In the genomic region with DNA sequence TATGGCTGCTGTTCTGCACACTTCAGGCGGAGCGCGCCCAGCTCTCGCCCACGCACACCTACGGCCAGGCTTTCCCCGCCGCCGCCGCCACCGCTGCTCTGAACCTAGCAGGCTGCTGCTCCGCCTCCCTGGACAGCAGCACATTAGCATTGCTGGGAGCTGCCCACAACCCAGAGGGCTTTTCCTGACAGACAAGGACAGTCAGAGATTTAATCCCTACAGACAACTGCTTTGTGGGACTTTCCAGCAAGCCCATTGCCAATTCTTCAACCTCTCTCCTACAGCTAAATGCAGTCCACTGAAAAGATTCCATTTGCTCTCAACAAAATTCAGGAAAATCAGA, we compare ENCODE assay signal across 8 mouse cellular contexts.
DNase-seq lines count a peak whose midpoint lies in the region; ATAC-seq and TF ChIP-seq lines count a peak whose summit lies in the region.

No protein-coding gene starts in this region.

- no peak for TF ChIP-seq EP300 in heart, postnatal 0 days (IDR thresholded peaks at IDR 0.05; ENCODE audit: low read depth)
- no peak for TF ChIP-seq EP300 in liver, postnatal 0 days (IDR thresholded peaks at IDR 0.05; ENCODE audit: low read depth)

- peak; percentile 2 for DNase-seq in G1E (ENCODE audit: low spot score)
- peak; percentile 86 for DNase-seq in adrenal gland, postnatal 14 days
- DNase-seq in embryonic facial prominence, embryonic 14.5 days (ENCODE audit: low spot score) = peak; percentile 82
- DNase-seq in heart, postnatal 0 days (ENCODE audit: low spot score) = peak; percentile 67
- peak; percentile 69 to 81 for DNase-seq in kidney, postnatal 25 days
- peak; percentile 70 for DNase-seq in liver, postnatal 0 days
- DNase-seq in ovary, adult 18-20 months (ENCODE audit: low spot score) = peak; percentile 57

- peak overlapping the region; percentile 54 for H3K9ac ChIP-seq in embryonic facial prominence, embryonic 14.5 days (ENCODE audit: low read depth, low read length)
- 0 out of 2 replicates have a peak overlapping the region, but pooled peaks have one; percentile 25 for H3K9ac ChIP-seq in heart, postnatal 0 days (replicated peaks; ENCODE audit: low read depth, low read length)
- H3K9ac ChIP-seq in liver, postnatal 0 days (replicated peaks) = no peak overlapping the region; the same call in 1 of the 2 replicates

- peaks cover 16% of the 10 kb centered on the region for H3K36me3 ChIP-seq in G1E (replicated peaks)
- H3K36me3 ChIP-seq in embryonic facial prominence, embryonic 14.5 days (ENCODE audit: control insufficient read depth, insufficient read depth, low read length) = no peaks in the 10 kb centered on the region
- H3K36me3 ChIP-seq in heart, postnatal 0 days (replicated peaks; ENCODE audit: control insufficient read depth, insufficient read depth, low read length) = no peaks in the 10 kb centered on the region
- H3K36me3 ChIP-seq in liver, postnatal 0 days (replicated peaks; ENCODE audit: insufficient read depth, low read length) = no peaks in the 10 kb centered on the region; the same call in 1 of the 2 replicates

- no peaks in the 10 kb centered on the region for H3K27me3 ChIP-seq in G1E (ENCODE audit: insufficient read depth, low read length)
- H3K27me3 ChIP-seq in embryonic facial prominence, embryonic 14.5 days (replicated peaks; ENCODE audit: control insufficient read depth, insufficient read depth, low read length) = no peaks in the 10 kb centered on the region
- no peaks in the 10 kb centered on the region for H3K27me3 ChIP-seq in heart, postnatal 0 days (ENCODE audit: control insufficient read depth, insufficient read depth, low read length)
- H3K27me3 ChIP-seq in liver, postnatal 0 days (ENCODE audit: insufficient read depth, low read length) = no peaks in the 10 kb centered on the region

- peaks cover 10% of the 10 kb centered on the region for H3K4me1 ChIP-seq in G1E (ENCODE audit: insufficient read depth, low read depth, low read length)
- peaks cover 18% of the 10 kb centered on the region for H3K4me1 ChIP-seq in embryonic facial prominence, embryonic 14.5 days (ENCODE audit: control insufficient read depth, insufficient read depth, low read length)
- peaks cover 13% of the 10 kb centered on the region for H3K4me1 ChIP-seq in heart, postnatal 0 days (ENCODE audit: control insufficient read depth, insufficient read depth)
- peaks cover 15% of the 10 kb centered on the region for H3K4me1 ChIP-seq in liver, postnatal 0 days (ENCODE audit: insufficient read depth)

- TF ChIP-seq CTCF in G1E (IDR thresholded peaks at IDR 0.05; ENCODE audit: low read depth, low read length) = no peak
- no peak for TF ChIP-seq CTCF in heart, postnatal 0 days (IDR thresholded peaks at IDR 0.05; ENCODE audit: low read depth)
- no peak for TF ChIP-seq CTCF in liver, postnatal 0 days (IDR thresholded peaks at IDR 0.05; ENCODE audit: low read depth)

- H3K4me3 ChIP-seq in G1E (ENCODE audit: low read depth, low read length) = no peak overlapping the region; the same call in 1 of the 2 replicates
- peak overlapping the region; percentile 37 for H3K4me3 ChIP-seq in embryonic facial prominence, embryonic 14.5 days (ENCODE audit: low read depth, low read length)
- H3K4me3 ChIP-seq in heart, postnatal 0 days (ENCODE audit: low read depth, low read length) = peak overlapping the region; percentile 38
- peak overlapping the region; percentile 6; the same call in 1 of the 2 replicates for H3K4me3 ChIP-seq in liver, postnatal 0 days (ENCODE audit: low read depth, low read length)

- ATAC-seq in G1E (ENCODE audit: extremely low read depth, insufficient number of reproducible peaks, low FRiP score, poor library complexity, severe bottlenecking) = no peak
- ATAC-seq in embryonic facial prominence, embryonic 14.5 days (ENCODE audit: low read depth) = peak; percentile 67
- ATAC-seq in heart, postnatal 0 days (ENCODE audit: insufficient read depth, low read depth) = peak; percentile 72
- peak; percentile 76 for ATAC-seq in liver, postnatal 0 days
- ATAC-seq in monocyte, adult 5-6 weeks (replicated peaks; ENCODE audit: insufficient number of reproducible peaks, low FRiP score, low TSS enrichment, poor library complexity, severe bottlenecking) = no peak

- H3K9me3 ChIP-seq in G1E (replicated peaks) = no peaks in the 10 kb centered on the region
- no peaks in the 10 kb centered on the region for H3K9me3 ChIP-seq in embryonic facial prominence, embryonic 14.5 days (ENCODE audit: control insufficient read depth, low read length)
- no peaks in the 10 kb centered on the region for H3K9me3 ChIP-seq in heart, postnatal 0 days (replicated peaks; ENCODE audit: control insufficient read depth, low read length)
- no peaks in the 10 kb centered on the region for H3K9me3 ChIP-seq in liver, postnatal 0 days (ENCODE audit: low read length)

- WGBS in embryonic facial prominence, embryonic 14.5 days = 2% methylated on average over 12 of the region's 12 CpGs
- under 1% methylated on average over 12 of the region's 12 CpGs for WGBS in heart, postnatal 0 days
- 3% methylated on average over 12 of the region's 12 CpGs for WGBS in liver, postnatal 0 days (ENCODE audit: insufficient replicate concordance)

- H3K27ac ChIP-seq in embryonic facial prominence, embryonic 14.5 days (replicated peaks; ENCODE audit: low read depth, low read length) = no peak overlapping the region
- H3K27ac ChIP-seq in heart, postnatal 0 days (ENCODE audit: low read depth) = no peak overlapping the region
- H3K27ac ChIP-seq in liver, postnatal 0 days (ENCODE audit: low read depth) = no peak overlapping the region

- H3K4me2 ChIP-seq in embryonic facial prominence, embryonic 14.5 days (ENCODE audit: low read depth, low read length) = peak overlapping the region; percentile 73
- peak overlapping the region; percentile 65 for H3K4me2 ChIP-seq in heart, postnatal 0 days (ENCODE audit: low read depth, low read length)
- H3K4me2 ChIP-seq in liver, postnatal 0 days (ENCODE audit: low read depth, low read length) = peak overlapping the region; percentile 66

Comparison
In these comparisons a context has a peak if more than half of its experiments do, and no peak if none do; other contexts are left out.
1. ATAC-seq: peak in embryonic facial prominence, embryonic 14.5 days (single experiment), heart, postnatal 0 days (single experiment) and liver, postnatal 0 days (single experiment); none in G1E (single experiment) and monocyte, adult 5-6 weeks (single experiment).
2. DNase-seq: peak in every context shown above with its lines; median percentile 86 in adrenal gland, postnatal 14 days; 82 in embryonic facial prominence, embryonic 14.5 days; 75 in kidney, postnatal 25 days; 70 in liver, postnatal 0 days; 67 in heart, postnatal 0 days; 57 in ovary, adult 18-20 months; 2 in G1E.
3. Peak in every context shown above with its lines, with median percentiles within 50 percentile points of each other: H3K4me2 ChIP-seq.